Mouse (Mus musculus) lung, postnatal 4 days (tissue): ENCODE results near the gene Tcf3.

ENCODE experiments used
- DNase-seq, 2 experiments: peaks; one replicate each; pipeline ENCODE4 v3.0.0; 2021

Gene Tcf3

GRCm38 (mm10) chr10:80433513-80434232 lies at the start of gene Tcf3:
Gene Tcf3, minus strand, starts transcription at chr10:80433647.
- DNase-seq, result peak; percentile 96 to 98

GRCm38 (mm10) chr10:80481002-80481401 lies 47.6 kb upstream of the Tcf3 start:
- no peak for DNase-seq

DNA sequence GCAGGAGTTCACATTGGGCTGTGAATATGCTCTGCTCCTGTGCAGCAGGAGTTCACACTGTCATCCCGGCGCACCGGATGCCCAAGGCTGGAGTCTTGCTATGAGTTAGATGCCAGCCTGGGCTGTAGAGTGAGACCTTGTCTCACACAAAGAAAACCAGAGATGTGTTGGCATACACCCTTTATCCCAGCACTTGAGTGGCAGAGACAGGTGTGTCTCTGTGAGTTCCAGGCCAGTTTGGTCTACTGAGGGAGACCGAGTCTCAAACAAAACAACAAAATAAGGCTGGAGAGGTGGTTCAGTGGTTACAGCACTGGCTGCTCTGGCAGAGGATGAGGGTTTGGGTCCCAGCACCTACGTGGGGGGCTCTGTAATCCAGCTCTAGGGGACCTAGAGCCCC lies 45.1 kb upstream of the Tcf3 start:
- no peak for DNase-seq

DNA sequence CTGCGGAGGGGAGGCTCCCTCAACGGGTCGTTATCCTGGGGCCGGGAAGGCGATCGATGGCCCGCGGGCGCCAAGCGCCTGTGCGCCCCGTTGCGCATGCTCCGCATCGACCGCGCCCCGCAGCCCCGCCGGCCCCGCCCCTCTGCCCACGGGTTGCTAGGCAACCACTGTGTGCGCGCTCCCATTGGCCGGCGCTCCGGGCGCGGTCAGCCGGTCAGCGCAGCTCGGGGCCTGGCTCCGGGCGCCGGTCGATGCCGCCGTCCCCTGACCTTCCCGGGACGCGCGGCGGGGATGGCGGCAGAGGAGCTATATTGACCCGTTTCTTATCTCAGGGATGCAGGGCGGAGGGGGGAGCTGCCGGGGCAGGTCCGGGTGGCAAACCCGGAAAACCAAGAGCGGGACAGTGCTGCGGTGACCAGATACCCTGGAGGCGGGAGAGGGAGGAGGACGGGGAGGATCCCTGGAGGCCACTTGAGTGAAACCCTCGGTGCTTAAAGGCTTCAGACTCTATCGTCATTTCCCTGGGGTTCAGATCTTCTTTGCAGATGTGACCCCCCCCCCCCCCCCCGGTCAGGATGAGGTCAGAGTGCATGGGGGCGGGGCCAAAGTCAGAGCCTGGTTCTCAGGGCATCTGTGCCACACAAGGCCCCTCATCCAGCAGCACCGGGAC lies 42.0 kb upstream of the Tcf3 start:
- peak; percentile 92 to 93 for DNase-seq

- no peak for DNase-seq
Observed at GRCm38 (mm10) chr10:80465066-80465465, 31.6 kb upstream of the Tcf3 start.

DNA sequence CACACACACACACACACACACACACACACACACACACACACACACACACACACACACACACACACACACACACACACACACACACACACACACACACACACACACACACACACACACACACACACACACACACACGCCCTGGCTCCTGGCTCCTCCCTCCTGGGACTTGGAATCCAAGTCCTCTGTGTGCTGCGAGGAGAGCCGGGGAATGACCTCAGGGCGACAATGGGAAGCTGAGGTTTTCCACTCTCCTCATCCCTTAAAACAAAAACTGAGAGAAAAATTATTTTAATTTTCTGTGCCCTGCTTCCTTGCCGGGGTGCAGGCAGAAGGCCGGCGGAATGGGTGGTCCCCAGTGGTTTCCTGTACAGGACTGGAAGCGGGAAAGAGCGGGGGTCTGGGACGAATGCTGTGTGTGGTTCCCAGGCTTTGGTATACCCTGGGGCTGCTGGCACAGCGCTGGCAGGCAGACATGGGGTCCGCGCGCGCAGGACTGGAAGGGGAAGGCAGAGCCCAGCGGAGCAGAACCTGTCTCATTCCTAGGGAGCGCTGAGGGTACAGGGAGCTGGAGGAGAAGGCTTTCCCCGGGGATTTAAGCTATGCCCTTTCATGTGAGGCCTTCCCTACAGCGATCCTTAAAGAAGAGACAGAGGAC lies 31.1 kb upstream of the Tcf3 start:
- DNase-seq, result peak; percentile 22 to 42

DNA sequence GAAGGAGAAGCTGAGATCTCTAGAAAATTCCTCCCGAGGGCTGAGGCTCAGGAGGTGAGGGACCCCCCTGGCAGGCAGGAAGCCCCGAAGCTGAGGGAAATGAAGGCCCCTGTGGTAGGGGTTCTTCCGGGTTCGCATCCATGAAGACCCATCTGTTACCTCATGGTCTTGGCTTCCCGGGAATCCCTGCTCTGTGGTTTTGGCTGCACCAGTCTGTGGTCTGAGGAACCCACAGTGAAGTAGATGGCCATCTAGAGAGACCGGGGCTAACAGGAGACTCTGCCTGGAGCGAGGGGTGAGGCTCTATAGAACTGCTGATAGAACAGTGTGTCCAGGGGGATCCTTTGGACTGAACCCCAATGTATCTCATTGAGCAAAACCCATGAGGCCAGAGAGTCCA lies 27.9 kb upstream of the Tcf3 start:
- no peak for DNase-seq

GRCm38 (mm10) chr10:80460324-80460723 lies 26.9 kb upstream of the Tcf3 start:
- no peak for DNase-seq

DNA sequence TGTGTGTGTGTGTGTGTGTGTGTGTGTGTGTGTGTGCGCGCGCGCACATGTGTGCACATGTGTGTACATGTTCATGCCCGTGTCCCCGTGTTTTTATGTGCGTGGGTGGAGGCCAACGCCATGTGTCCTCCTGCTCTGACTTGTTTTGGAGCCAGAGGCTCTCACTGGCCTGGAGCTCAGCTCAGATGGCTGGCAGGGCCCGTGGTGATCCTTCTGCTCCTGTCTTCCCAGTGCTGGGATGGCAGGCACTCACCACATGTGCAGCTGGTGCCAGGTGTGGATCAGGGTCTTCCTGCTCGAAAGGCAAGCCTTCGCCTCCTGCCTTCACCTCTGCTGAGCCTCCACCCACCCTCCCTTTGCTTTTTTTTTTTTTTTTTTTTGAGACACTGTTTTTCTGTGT lies 26.2 kb upstream of the Tcf3 start:
- no peak for DNase-seq

- DNase-seq, result no peak
Observed at GRCm38 (mm10) chr10:80459236-80459635, 25.8 kb upstream of the Tcf3 start.

GRCm38 (mm10) chr10:80455697-80456096 lies 22.2 kb upstream of the Tcf3 start:
- no peak for DNase-seq

DNA sequence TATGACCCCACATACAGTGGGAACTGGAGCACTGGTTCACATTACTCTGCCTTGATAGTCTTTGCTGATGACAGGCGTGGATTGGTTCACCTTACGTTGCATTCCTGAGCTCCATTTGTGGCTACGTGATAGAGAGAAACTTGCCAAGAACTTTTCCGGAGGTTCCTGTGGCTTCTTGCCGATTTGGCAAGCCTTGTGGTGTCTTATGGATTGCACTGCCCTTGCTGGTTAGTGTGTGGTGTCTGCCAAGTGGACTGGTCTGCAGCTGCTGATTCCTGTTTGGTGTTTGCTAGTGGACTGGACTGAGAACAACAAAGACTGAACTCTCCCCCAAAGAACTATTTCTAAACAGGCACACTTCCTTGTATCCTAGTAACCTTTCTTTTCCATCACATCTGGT lies 21.3 kb upstream of the Tcf3 start:
- no peak for DNase-seq

- DNase-seq, result no peak
Observed at GRCm38 (mm10) chr10:80453601-80454000, 20.2 kb upstream of the Tcf3 start.

DNA sequence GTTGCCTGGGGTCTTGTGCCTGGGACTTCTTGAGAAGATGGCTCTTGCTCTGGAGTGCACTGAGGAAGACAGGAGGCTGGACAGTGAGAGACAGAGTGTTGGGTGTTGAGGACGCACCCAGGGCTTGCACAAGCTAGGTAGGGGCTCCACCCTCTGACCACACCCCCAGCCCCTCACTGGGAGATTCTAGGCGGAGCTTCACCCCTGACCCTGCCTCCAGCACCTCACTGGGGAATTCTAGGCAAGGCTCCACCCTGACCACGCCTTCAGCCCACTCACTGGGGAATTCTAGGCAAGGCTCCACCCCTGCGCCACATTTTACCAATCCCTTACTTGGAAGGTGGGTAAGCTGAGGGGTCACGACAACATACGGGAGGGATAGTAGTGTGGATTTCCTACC lies 17.2 kb upstream of the Tcf3 start:
- DNase-seq, result no peak

GRCm38 (mm10) chr10:80445898-80446601 lies 12.6 kb upstream of the Tcf3 start:
- DNase-seq, result peak; percentile 80 to 84

- DNase-seq, result no peak
Observed at GRCm38 (mm10) chr10:80445052-80445451, 11.6 kb upstream of the Tcf3 start.

GRCm38 (mm10) chr10:80444339-80445045 lies 11.0 kb upstream of the Tcf3 start:
- DNase-seq, result peak; percentile 60 to 81

- DNase-seq, result no peak
Observed at GRCm38 (mm10) chr10:80443575-80444278, 10.3 kb upstream of the Tcf3 start.

GRCm38 (mm10) chr10:80442989-80443388 lies 9.5 kb upstream of the Tcf3 start:
- DNase-seq, result no peak

GRCm38 (mm10) chr10:80441598-80441997 lies 8.2 kb upstream of the Tcf3 start:
- no peak for DNase-seq

- DNase-seq, result no peak
Observed at GRCm38 (mm10) chr10:80440031-80440430, 6.6 kb upstream of the Tcf3 start.

GRCm38 (mm10) chr10:80437973-80438372 lies 4.5 kb upstream of the Tcf3 start:
- peak; percentile 26 to 62 for DNase-seq
